Mouse (Mus musculus): ENCODE measurements around the gene Tacr3. TPM values are rescaled to one million over a fixed set of nuclear protein-coding genes. Genes with fewer than 3 reads are reported as not detected.
A peak's percentile ranks its signal among the peaks of the same experiment; 100 is the strongest.

Tacr3 gene
- polyA plus RNA-seq (2014; fragmentation: Nextera tagmentation; extraction: Ambion mirVana), result 0.55 and 0.70 TPM in 2 replicates

DNA sequence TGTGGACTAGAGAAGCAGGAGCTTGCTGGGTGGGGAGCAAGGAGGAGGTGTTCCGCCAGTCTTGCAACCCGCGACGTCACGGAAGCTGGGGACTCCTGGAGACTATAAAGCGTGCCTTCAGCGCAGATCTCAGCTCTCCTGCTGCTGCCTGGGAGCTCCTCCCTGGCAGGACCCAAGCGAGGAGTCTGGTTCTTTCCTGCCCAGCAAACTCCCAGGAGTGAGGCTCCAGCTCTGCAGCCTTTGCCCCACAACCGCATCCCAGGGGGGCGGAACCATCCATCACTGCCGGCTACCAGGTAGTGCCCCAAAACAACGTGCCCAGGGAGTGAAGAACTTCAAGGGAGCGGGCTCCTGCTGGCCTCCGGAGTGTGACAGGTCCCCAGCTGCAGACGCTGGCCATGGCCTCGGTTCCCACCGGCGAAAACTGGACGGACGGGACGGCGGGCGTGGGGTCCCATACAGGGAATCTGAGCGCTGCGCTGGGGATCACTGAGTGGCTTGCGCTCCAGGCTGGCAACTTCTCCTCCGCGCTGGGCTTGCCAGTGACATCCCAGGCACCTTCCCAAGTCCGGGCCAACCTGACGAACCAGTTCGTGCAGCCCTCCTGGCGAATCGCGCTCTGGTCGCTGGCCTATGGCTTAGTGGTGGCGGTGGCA, at the start of gene Tacr3:
TSS of gene Tacr3 (plus strand) at position 133 of the 656 bp plus-strand sequence.
- H3K27me3 ChIP-seq (replicated peaks; ENCODE audit: control insufficient read depth, insufficient read depth, low read length), result peaks cover 9% of the 10 kb centered on the region; the same call in 1 of the 2 replicates
- ATAC-seq (replicated peaks; ENCODE audit: low FRiP score, low TSS enrichment, low read depth) (peak; percentile 76), DNase-seq (ENCODE audit: low spot score) (peak; percentile 71)
- 0 out of 2 replicates have a peak, but pooled peaks cover 3% of the 10 kb centered on the region for H3K4me1 ChIP-seq (replicated peaks; ENCODE audit: control insufficient read depth, insufficient read depth, low read length)
- 2% methylated on average over 36 of the region's 36 CpGs for WGBS
- H3K4me2 ChIP-seq (ENCODE audit: low read length), result peak within 1 kb of the TSS; percentile 66
- H3K27ac ChIP-seq (ENCODE audit: low read depth), result no peak within 1 kb of the TSS
- no peaks in the 10 kb centered on the region for H3K9me3 ChIP-seq (ENCODE audit: control insufficient read depth, low read length)
- H3K36me3 ChIP-seq (ENCODE audit: control insufficient read depth, insufficient read depth, low read length), result no peaks in the 10 kb centered on the region
- peak within 1 kb of the TSS; percentile 38 for H3K4me3 ChIP-seq (ENCODE audit: low read depth, low read length)
- no peak within 1 kb of the TSS for H3K9ac ChIP-seq (ENCODE audit: low read length)

GRCm38 (mm10) chr3:134828492-134828874, 324 bp upstream of the Tacr3 start:
- H3K27me3 ChIP-seq (replicated peaks; ENCODE audit: control insufficient read depth, insufficient read depth, low read length), result peaks cover 9% of the 10 kb centered on the region; the same call in 1 of the 2 replicates
- H3K9me3 ChIP-seq (ENCODE audit: control insufficient read depth, low read length), result no peaks in the 10 kb centered on the region
- 0 out of 2 replicates have a peak, but pooled peaks cover 3% of the 10 kb centered on the region for H3K4me1 ChIP-seq (replicated peaks; ENCODE audit: control insufficient read depth, insufficient read depth, low read length)
- H3K9ac ChIP-seq (ENCODE audit: low read length), result no peak overlapping the region
- H3K4me3 ChIP-seq (ENCODE audit: low read depth, low read length), result peak overlapping the region; percentile 38
- WGBS, result 48% methylated on average over 6 of the region's 6 CpGs
- no peak overlapping the region for H3K27ac ChIP-seq (ENCODE audit: low read depth)
- ATAC-seq (replicated peaks; ENCODE audit: low FRiP score, low TSS enrichment, low read depth), result no peak
- H3K4me2 ChIP-seq (ENCODE audit: low read length), result peak overlapping the region; percentile 66
- no peaks in the 10 kb centered on the region for H3K36me3 ChIP-seq (ENCODE audit: control insufficient read depth, insufficient read depth, low read length)
- DNase-seq (ENCODE audit: low spot score), result no peak

- Histone ChIP-seq H3K36me3 (ENCODE audit: control insufficient read depth, insufficient read depth, low read length) (no peaks in the 10 kb centered on the region), H3K27me3 (replicated peaks; ENCODE audit: control insufficient read depth, insufficient read depth, low read length) (peaks cover 9% of the 10 kb centered on the region; the same call in 1 of the 2 replicates), H3K4me2 (ENCODE audit: low read length) (peak overlapping the region; percentile 66), H3K9me3 (ENCODE audit: control insufficient read depth, low read length) (no peaks in the 10 kb centered on the region), H3K27ac (ENCODE audit: low read depth) (no peak overlapping the region), H3K4me1 (replicated peaks; ENCODE audit: control insufficient read depth, insufficient read depth, low read length) (0 out of 2 replicates have a peak, but pooled peaks cover 3% of the 10 kb centered on the region), H3K9ac (ENCODE audit: low read length) (no peak overlapping the region), H3K4me3 (ENCODE audit: low read depth, low read length) (peak overlapping the region; percentile 38)
- ATAC-seq (replicated peaks; ENCODE audit: low FRiP score, low TSS enrichment, low read depth) (peak; percentile 38; the same call in 1 of the 2 replicates), DNase-seq (ENCODE audit: low spot score) (peak; percentile 63)
- WGBS, result 8% methylated on average over 13 of the region's 13 CpGs
Observed at GRCm38 (mm10) chr3:134829531-134829921, 719 bp downstream of the Tacr3 start.

DNA sequence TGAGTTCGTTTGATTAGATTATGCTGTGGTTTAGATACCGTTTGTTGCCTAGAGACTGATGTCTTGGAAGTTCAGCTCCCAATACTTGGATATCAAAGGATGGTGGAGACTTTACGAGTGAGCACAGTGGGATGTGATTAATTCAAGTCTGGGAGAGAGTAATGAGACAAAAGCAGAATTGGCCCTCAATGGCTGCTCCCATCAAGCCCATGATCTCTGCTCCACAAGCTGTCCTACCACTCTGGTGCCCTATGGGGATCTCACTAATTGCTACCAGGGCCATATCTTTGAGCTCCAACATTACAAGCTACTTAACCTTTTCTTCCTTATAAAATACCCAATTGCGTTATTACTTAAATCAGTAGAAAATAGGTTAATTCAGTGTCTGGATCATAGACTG, 22.5 kb downstream of the Tacr3 start:
- DNase-seq (ENCODE audit: low spot score) (no peak), ATAC-seq (replicated peaks; ENCODE audit: low FRiP score, low TSS enrichment, low read depth) (no peak)
- H3K27me3 ChIP-seq (replicated peaks; ENCODE audit: control insufficient read depth, insufficient read depth, low read length), result no peaks in the 10 kb centered on the region
- H3K9me3 ChIP-seq (ENCODE audit: control insufficient read depth, low read length), result no peaks in the 10 kb centered on the region
- no peak overlapping the region for H3K4me2 ChIP-seq (ENCODE audit: low read length)
- no peaks in the 10 kb centered on the region for H3K36me3 ChIP-seq (ENCODE audit: control insufficient read depth, insufficient read depth, low read length)
- no peak overlapping the region for H3K4me3 ChIP-seq (ENCODE audit: low read depth, low read length)
- no peak overlapping the region for H3K27ac ChIP-seq (ENCODE audit: low read depth)
- H3K4me1 ChIP-seq (replicated peaks; ENCODE audit: control insufficient read depth, insufficient read depth, low read length), result no peaks in the 10 kb centered on the region
- H3K9ac ChIP-seq (ENCODE audit: low read length), result no peak overlapping the region
- 61% methylated on average over 4 of the region's 4 CpGs for WGBS

GRCm38 (mm10) chr3:134877701-134878100, 48.9 kb downstream of the Tacr3 start:
- WGBS, result 89% methylated on average over 1 of the region's 1 CpGs

GRCm38 (mm10) chr3:134895831-134896230, 67.0 kb downstream of the Tacr3 start:
- H3K27me3 ChIP-seq (replicated peaks; ENCODE audit: control insufficient read depth, insufficient read depth, low read length), result no peaks in the 10 kb centered on the region
- no peak overlapping the region for H3K27ac ChIP-seq (ENCODE audit: low read depth)
- ATAC-seq (replicated peaks; ENCODE audit: low FRiP score, low TSS enrichment, low read depth) (no peak), DNase-seq (ENCODE audit: low spot score) (no peak)
- H3K9me3 ChIP-seq (ENCODE audit: control insufficient read depth, low read length), result no peaks in the 10 kb centered on the region
- H3K9ac ChIP-seq (ENCODE audit: low read length), result no peak overlapping the region
- H3K36me3 ChIP-seq (ENCODE audit: control insufficient read depth, insufficient read depth, low read length), result no peaks in the 10 kb centered on the region
- no peak overlapping the region for H3K4me3 ChIP-seq (ENCODE audit: low read depth, low read length)
- 73% methylated on average over 2 of the region's 2 CpGs for WGBS
- H3K4me1 ChIP-seq (replicated peaks; ENCODE audit: control insufficient read depth, insufficient read depth, low read length), result no peaks in the 10 kb centered on the region
- H3K4me2 ChIP-seq (ENCODE audit: low read length), result no peak overlapping the region

More at GRCm38 (mm10) chr3:134877701-134878100, 48.9 kb downstream of the Tacr3 start:
- no peaks in the 10 kb centered on the region for H3K9me3 ChIP-seq (ENCODE audit: control insufficient read depth, low read length)
- DNase-seq (ENCODE audit: low spot score) (no peak), ATAC-seq (replicated peaks; ENCODE audit: low FRiP score, low TSS enrichment, low read depth) (no peak)
- H3K4me2 ChIP-seq (ENCODE audit: low read length), result no peak overlapping the region
- H3K36me3 ChIP-seq (ENCODE audit: control insufficient read depth, insufficient read depth, low read length), result no peaks in the 10 kb centered on the region
- no peak overlapping the region for H3K4me3 ChIP-seq (ENCODE audit: low read depth, low read length)
- H3K9ac ChIP-seq (ENCODE audit: low read length), result no peak overlapping the region
- H3K27ac ChIP-seq (ENCODE audit: low read depth), result no peak overlapping the region
- no peaks in the 10 kb centered on the region for H3K4me1 ChIP-seq (replicated peaks; ENCODE audit: control insufficient read depth, insufficient read depth, low read length)
- H3K27me3 ChIP-seq (replicated peaks; ENCODE audit: control insufficient read depth, insufficient read depth, low read length), result no peaks in the 10 kb centered on the region

DNA sequence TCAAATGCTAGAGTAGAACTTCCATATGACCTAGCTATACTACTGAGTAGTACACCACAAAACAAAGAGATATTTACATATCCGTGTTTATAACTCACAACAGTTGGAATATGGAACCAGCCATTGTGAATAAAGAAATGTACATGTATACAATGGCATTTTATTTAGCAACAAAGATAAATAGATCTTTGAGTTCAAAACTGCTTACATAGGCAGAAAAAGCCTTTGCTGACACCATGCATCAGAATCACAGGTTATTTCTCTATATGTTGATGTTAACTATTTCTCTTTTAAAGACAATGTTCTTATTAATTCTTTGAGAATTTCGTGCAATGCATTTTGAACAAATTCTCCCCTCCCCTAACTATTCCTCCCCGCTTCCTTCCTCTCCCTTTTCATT, 80.1 kb downstream of the Tacr3 start:
- ATAC-seq (replicated peaks; ENCODE audit: low FRiP score, low TSS enrichment, low read depth) (no peak), DNase-seq (ENCODE audit: low spot score) (no peak)
- Histone ChIP-seq H3K4me3 (ENCODE audit: low read depth, low read length) (no peak overlapping the region), H3K4me2 (ENCODE audit: low read length) (no peak overlapping the region), H3K9ac (ENCODE audit: low read length) (no peak overlapping the region), H3K27ac (ENCODE audit: low read depth) (no peak overlapping the region), H3K4me1 (replicated peaks; ENCODE audit: control insufficient read depth, insufficient read depth, low read length) (no peaks in the 10 kb centered on the region), H3K9me3 (ENCODE audit: control insufficient read depth, low read length) (no peaks in the 10 kb centered on the region), H3K36me3 (ENCODE audit: control insufficient read depth, insufficient read depth, low read length) (no peaks in the 10 kb centered on the region), H3K27me3 (replicated peaks; ENCODE audit: control insufficient read depth, insufficient read depth, low read length) (no peaks in the 10 kb centered on the region)
- 89% methylated on average over 3 of the region's 3 CpGs for WGBS

DNA sequence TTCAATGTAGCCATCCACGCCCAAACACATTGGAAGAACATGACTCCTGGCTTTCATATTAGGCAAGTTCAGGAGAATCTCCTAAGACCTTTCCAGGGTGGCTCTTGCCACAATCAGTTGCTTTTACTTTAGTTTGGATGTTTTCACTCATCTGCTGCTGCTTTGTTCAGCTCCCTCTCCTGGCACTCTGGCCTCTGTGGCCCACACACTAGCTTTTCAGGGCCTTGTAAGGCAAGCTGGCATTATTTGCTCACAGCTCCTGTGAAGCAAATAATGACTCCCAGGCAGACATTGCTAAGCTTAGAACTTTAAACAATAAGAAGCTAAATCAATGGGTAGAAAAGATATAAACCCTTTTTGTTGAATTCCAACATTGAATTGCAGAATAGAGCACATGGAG, 105.9 kb downstream of the Tacr3 start:
- H3K27ac ChIP-seq (ENCODE audit: low read depth), result no peak overlapping the region
- no peaks in the 10 kb centered on the region for H3K9me3 ChIP-seq (ENCODE audit: control insufficient read depth, low read length)
- WGBS, result 86% methylated on average over 1 of the region's 1 CpGs
- no peaks in the 10 kb centered on the region for H3K4me1 ChIP-seq (replicated peaks; ENCODE audit: control insufficient read depth, insufficient read depth, low read length)
- ATAC-seq (replicated peaks; ENCODE audit: low FRiP score, low TSS enrichment, low read depth), result no peak
- no peak overlapping the region for H3K4me2 ChIP-seq (ENCODE audit: low read length)
- H3K4me3 ChIP-seq (ENCODE audit: low read depth, low read length), result no peak overlapping the region
- H3K27me3 ChIP-seq (replicated peaks; ENCODE audit: control insufficient read depth, insufficient read depth, low read length), result no peaks in the 10 kb centered on the region
- no peak overlapping the region for H3K9ac ChIP-seq (ENCODE audit: low read length)
- no peaks in the 10 kb centered on the region for H3K36me3 ChIP-seq (ENCODE audit: control insufficient read depth, insufficient read depth, low read length)
- DNase-seq (ENCODE audit: low spot score), result no peak

GRCm38 (mm10) chr3:134935461-134935860, 106.7 kb downstream of the Tacr3 start:
- Histone ChIP-seq H3K4me1 (replicated peaks; ENCODE audit: control insufficient read depth, insufficient read depth, low read length) (no peaks in the 10 kb centered on the region), H3K4me3 (ENCODE audit: low read depth, low read length) (no peak overlapping the region), H3K27me3 (replicated peaks; ENCODE audit: control insufficient read depth, insufficient read depth, low read length) (no peaks in the 10 kb centered on the region), H3K4me2 (ENCODE audit: low read length) (no peak overlapping the region), H3K36me3 (ENCODE audit: control insufficient read depth, insufficient read depth, low read length) (no peaks in the 10 kb centered on the region), H3K9ac (ENCODE audit: low read length) (no peak overlapping the region), H3K27ac (ENCODE audit: low read depth) (no peak overlapping the region), H3K9me3 (ENCODE audit: control insufficient read depth, low read length) (no peaks in the 10 kb centered on the region)
- 88% methylated on average over 4 of the region's 4 CpGs for WGBS
- ATAC-seq (replicated peaks; ENCODE audit: low FRiP score, low TSS enrichment, low read depth) (no peak), DNase-seq (ENCODE audit: low spot score) (no peak)

Measured in intestine, embryonic 14.5 days (tissue).